Mouse (Mus musculus): ENCODE data around the gene Tmem86a. TPM values are rescaled to one million over a fixed set of nuclear protein-coding genes. Genes with fewer than 3 reads are reported as not detected.

Gene Tmem86a
- 6.7 TPM for polyA plus RNA-seq (2017; shearing (Covaris generic))

DNA sequence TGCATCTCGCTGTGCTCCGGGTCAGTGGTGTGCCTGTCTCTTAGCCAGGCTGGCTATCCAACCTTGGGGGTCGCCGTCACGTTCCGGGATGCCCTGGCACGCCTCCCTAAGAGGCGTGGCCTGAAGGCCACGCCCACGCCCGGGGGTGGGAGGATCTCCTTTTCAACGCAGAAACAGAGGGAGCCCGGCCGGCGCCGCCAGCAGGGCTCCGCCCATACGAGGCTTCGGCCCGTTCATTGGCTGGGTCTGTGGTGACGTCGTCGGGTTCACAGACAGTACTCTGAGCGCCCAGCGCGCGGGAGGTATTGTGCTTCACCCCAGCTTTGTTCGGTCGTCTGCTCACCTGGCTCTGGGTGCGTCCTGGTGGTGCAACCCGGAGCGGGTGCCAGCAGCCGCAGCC is at the start of gene Tmem86a:
Gene Tmem86a, plus strand, starts transcription at position 236 of the 400 bp plus-strand sequence.

DNA sequence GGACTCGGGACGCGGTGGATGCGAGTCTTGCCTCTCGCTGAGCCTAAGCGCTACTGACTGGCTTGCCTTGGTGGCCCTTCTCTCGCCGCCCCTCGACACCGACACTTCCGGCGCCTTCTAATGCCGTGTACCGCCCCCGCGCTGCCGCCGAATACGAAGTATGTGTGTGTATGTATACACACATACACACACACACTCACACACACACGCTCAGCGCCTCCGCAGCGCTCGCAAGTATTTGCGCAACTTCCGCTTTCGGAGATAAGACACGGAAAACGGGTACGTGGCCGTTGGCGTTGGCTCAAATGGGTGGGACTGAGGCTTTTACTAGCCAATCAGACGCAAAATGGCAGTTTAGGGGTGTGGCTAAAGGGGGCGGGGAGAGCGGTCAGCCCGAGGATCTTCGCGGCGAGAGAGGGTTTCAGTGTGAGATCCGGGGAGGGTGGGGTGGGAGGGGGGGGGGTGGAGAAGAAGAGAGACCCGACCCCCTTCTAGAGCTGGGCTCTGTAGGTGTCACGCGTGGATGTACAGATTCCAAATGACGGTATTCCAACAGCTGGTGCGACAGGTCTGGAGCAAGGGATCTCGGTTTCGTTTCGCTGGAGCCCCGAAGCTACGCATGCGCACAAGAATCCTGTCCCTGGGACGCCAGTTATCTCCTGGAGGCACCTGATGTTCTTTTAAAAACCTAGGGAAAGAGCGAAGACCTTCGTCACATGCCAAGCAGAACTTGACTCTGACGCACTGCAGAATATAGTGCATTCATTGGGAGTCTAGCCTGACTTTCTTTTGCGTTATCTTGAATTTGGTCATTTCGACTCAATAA is 42.0 kb upstream of the Tmem86a start, which contains the start of gene Spty2d1:
Gene Spty2d1, minus strand, starts transcription at position 244 of the 826 bp plus-strand sequence.

Other genes with a start within 250 kb of the Tmem86a start
- gene Ldha, start 209.1 kb upstream of the Tmem86a start, polyA plus RNA-seq (2017; shearing (Covaris generic)), result 938 TPM
- not detected for gene Ldhc, start 189.4 kb upstream of the Tmem86a start, polyA plus RNA-seq (2017; shearing (Covaris generic))
- 96.4 TPM for gene Tsg101, start 130.6 kb upstream of the Tmem86a start, polyA plus RNA-seq (2017; shearing (Covaris generic))
- 6.1 TPM for gene Uevld, start 92.1 kb upstream of the Tmem86a start, polyA plus RNA-seq (2017; shearing (Covaris generic))
- gene Gm9999, start 67.0 kb upstream of the Tmem86a start, polyA plus RNA-seq (2017; shearing (Covaris generic)), result not detected
- gene Spty2d1, start 42.2 kb upstream of the Tmem86a start, polyA plus RNA-seq (2017; shearing (Covaris generic)), result 74.5 TPM
- gene Ptpn5, start 83.1 kb downstream of the Tmem86a start, polyA plus RNA-seq (2017; shearing (Covaris generic)), result not detected
- gene Mrgpra6, start 154.3 kb downstream of the Tmem86a start, polyA plus RNA-seq (2017; shearing (Covaris generic)), result not detected
- not detected for gene Mrgpra9, start 202.2 kb downstream of the Tmem86a start, polyA plus RNA-seq (2017; shearing (Covaris generic))

Data from naive thymus-derived CD4-positive, alpha-beta T cell, adult 5 months (primary cell).